Mouse (Mus musculus) thymus, postnatal 36 days (tissue): Measurements from ENCODE around the gene Clec2h.
"Not testable (repeated sequence)": the region's sequence is repeated elsewhere in the genome, so short reads cannot be mapped to it uniquely, and the experiment has no call there.

Experiments
- DNase-seq, 2 experiments: peaks; one replicate each; pipeline ENCODE4 v3.0.0; 2022; ENCODE audit warnings: mixed read lengths in 2 of 2

Clec2h gene

GRCm38 (mm10) chr6:128662206-128662605 is at the start of gene Clec2h:
Gene Clec2h (plus strand): TSS chr6:128662385.
- no peak for DNase-seq

- no peak for DNase-seq
Observed at GRCm38 (mm10) chr6:128622733-128623132, 39.5 kb upstream of the Clec2h start.

GRCm38 (mm10) chr6:128623433-128623832 is 38.8 kb upstream of the Clec2h start, which contains the start of gene Klrb1a:
Gene Klrb1a (minus strand): TSS chr6:128623533.
- DNase-seq: not testable (repeated sequence)

- DNase-seq: no peak
Observed at GRCm38 (mm10) chr6:128624425-128624824, 37.8 kb upstream of the Clec2h start.

GRCm38 (mm10) chr6:128625246-128625645 is 36.9 kb upstream of the Clec2h start:
- DNase-seq: not testable (repeated sequence)

GRCm38 (mm10) chr6:128629771-128630739 is 32.1 kb upstream of the Clec2h start:
- peak; percentile 7 to 12 for DNase-seq

GRCm38 (mm10) chr6:128630912-128631905 is 31.0 kb upstream of the Clec2h start:
- not testable (repeated sequence) for DNase-seq

GRCm38 (mm10) chr6:128640673-128641072 is 21.5 kb upstream of the Clec2h start:
- no peak for DNase-seq

GRCm38 (mm10) chr6:128641116-128641716 is 21.0 kb upstream of the Clec2h start:
- no peak for DNase-seq

- DNase-seq: no peak
Observed at GRCm38 (mm10) chr6:128643999-128644398, 18.2 kb upstream of the Clec2h start.

- not testable (repeated sequence) for DNase-seq
Observed at GRCm38 (mm10) chr6:128644694-128645093, 17.5 kb upstream of the Clec2h start.

GRCm38 (mm10) chr6:128645708-128646107 is 16.5 kb upstream of the Clec2h start:
- DNase-seq: not testable (repeated sequence)

GRCm38 (mm10) chr6:128649681-128650080 is 12.5 kb upstream of the Clec2h start:
- DNase-seq: no peak

- DNase-seq: no peak
Observed at GRCm38 (mm10) chr6:128650187-128650586, 12.0 kb upstream of the Clec2h start.

GRCm38 (mm10) chr6:128650827-128651226 is 11.4 kb upstream of the Clec2h start:
- DNase-seq: not testable (repeated sequence)

- no peak for DNase-seq
Observed at GRCm38 (mm10) chr6:128652938-128653337, 9.2 kb upstream of the Clec2h start.

GRCm38 (mm10) chr6:128661249-128661648 is 936 bp upstream of the Clec2h start:
- no peak for DNase-seq

GRCm38 (mm10) chr6:128669936-128670335 is 7.8 kb downstream of the Clec2h start:
- DNase-seq: no peak

GRCm38 (mm10) chr6:128679574-128679973 is 17.4 kb downstream of the Clec2h start:
- DNase-seq: no peak

- DNase-seq: no peak
Observed at GRCm38 (mm10) chr6:128701691-128702090, 39.5 kb downstream of the Clec2h start.

GRCm38 (mm10) chr6:128722959-128723358 is 60.8 kb downstream of the Clec2h start, which contains the start of gene Klrb1:
Gene Klrb1 (minus strand): TSS chr6:128723059.
- no peak for DNase-seq
